Mouse (Mus musculus) hindbrain, embryonic 10.5 days (tissue): ENCODE data around the gene Hinfp. TPM values are rescaled to one million over a fixed set of nuclear protein-coding genes. Genes with fewer than 3 reads are reported as not detected.
A peak's percentile ranks its signal among the peaks of the same experiment; 100 is the strongest.
"Not testable (repeated sequence)": the region's sequence is repeated elsewhere in the genome, so short reads cannot be mapped to it uniquely, and the experiment has no call there.

Experiments
- DNase-seq: peaks from one replicate; pipeline ENCODE4 v3.0.0-alpha.2; 2017; ENCODE audit warnings: low spot score
- H3K27ac ChIP-seq: fragments of 300-500 bp; sonication (generic); 2 replicates; pipeline ENCODE4 v1.5.1; 2016; ENCODE audit warnings: mild to moderate bottlenecking, moderate library complexity
- H3K27me3 ChIP-seq: fragments of 300-500 bp; sonication (generic); 2 replicates; pipeline ENCODE4 v1.6.1; 2016; ENCODE audit warnings: mild to moderate bottlenecking; ENCODE audit not compliant: poor library complexity, insufficient read depth, severe bottlenecking
- H3K36me3 ChIP-seq: fragments of 300-500 bp; sonication (generic); 2 replicates; pipeline ENCODE4 v1.6.1; 2016; ENCODE audit warnings: mild to moderate bottlenecking, moderate library complexity
- H3K4me1 ChIP-seq: fragments of 300-500 bp; sonication (generic); replicated peaks from 2 replicates; pipeline ENCODE4 v1.6.1; 2016; ENCODE audit warnings: mild to moderate bottlenecking
- H3K4me3 ChIP-seq: fragments of 300-500 bp; sonication (generic); 2 replicates; pipeline ENCODE4 v1.5.1; 2016; ENCODE audit warnings: mild to moderate bottlenecking, moderate library complexity
- H3K9me3 ChIP-seq: fragments of 300-500 bp; sonication (generic); 2 replicates; pipeline ENCODE4 v1.6.1; 2016; ENCODE audit warnings: mild to moderate bottlenecking, moderate library complexity
- WGBS: fragments of 180-500 bp; shearing (Covaris S2); methylation state at CpG from one replicate; pipeline ENCODE4 v1.1.7; 2016; 5-methylcytosine and 5-hydroxymethylcytosine counted together
- polyA plus RNA-seq: library from polyadenylated mRNA; unstranded; fragments of >200 nt; fragmentation: Nextera tagmentation; extraction: Ambion mirVana; gene quantifications from 2 replicates; pipeline ENCODE4 v1.2.1, GENCODE M21; 2016

Hinfp gene
- polyA plus RNA-seq, 1 experiment from 2014 or later, result 30.7 TPM

DNA sequence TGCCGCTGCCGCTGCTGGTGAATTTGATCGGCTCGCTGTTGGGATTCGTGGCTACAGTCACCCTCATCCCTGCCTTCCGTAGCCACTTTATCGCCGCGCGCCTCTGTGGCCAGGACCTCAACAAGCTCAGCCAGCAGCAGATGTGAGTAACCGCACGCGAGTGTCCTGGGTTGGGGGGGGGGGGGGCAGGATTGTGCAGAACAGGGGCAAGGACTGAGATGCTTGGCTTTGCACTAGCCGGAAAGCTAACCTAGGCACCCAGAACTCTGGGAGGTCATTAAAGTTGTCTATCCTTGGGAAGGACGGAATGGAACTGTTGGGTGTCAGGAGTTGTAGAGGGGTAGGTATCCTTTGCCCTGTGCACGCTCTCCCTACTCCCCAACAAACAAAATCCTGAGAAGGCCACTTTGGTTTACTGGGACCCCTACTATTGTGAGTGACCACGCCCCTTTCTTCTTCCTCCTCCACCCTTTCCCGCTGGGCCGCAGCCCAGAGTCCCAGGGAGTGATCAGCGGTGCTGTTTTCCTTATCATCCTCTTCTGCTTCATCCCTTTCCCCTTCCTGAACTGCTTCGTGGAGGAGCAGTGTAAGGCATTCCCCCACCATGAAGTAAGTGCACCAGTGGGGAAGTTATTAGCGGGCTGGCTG is 21.7 kb upstream of the Hinfp start:
- WGBS, result under 1% methylated on average over 22 of the region's 22 CpGs
- Histone ChIP-seq H3K27me3 (no peaks in the 10 kb centered on the region), H3K27ac (peak overlapping the region; percentile 97)

GRCm38 (mm10) chr9:44326371-44327063 is 21.0 kb upstream of the Hinfp start:
- Histone ChIP-seq H3K36me3 (peaks cover 37% of the 10 kb centered on the region), H3K9me3 (no peaks in the 10 kb centered on the region), H3K27ac (peak overlapping the region; percentile 97), H3K4me3 (peak overlapping the region; percentile 87), H3K27me3 (no peaks in the 10 kb centered on the region), H3K4me1 (peaks cover 19% of the 10 kb centered on the region)
- WGBS, result under 1% methylated on average over 38 of the region's 38 CpGs
- DNase-seq, result peak; percentile 81

More for the DNA sequence above, 21.7 kb upstream of the Hinfp start:
- H3K4me3 ChIP-seq, result peak overlapping the region; percentile 87
- no peaks in the 10 kb centered on the region for H3K9me3 ChIP-seq
- H3K36me3 ChIP-seq, result peaks cover 44% of the 10 kb centered on the region
- H3K4me1 ChIP-seq, result peaks cover 19% of the 10 kb centered on the region
- DNase-seq, result no peak

DNA sequence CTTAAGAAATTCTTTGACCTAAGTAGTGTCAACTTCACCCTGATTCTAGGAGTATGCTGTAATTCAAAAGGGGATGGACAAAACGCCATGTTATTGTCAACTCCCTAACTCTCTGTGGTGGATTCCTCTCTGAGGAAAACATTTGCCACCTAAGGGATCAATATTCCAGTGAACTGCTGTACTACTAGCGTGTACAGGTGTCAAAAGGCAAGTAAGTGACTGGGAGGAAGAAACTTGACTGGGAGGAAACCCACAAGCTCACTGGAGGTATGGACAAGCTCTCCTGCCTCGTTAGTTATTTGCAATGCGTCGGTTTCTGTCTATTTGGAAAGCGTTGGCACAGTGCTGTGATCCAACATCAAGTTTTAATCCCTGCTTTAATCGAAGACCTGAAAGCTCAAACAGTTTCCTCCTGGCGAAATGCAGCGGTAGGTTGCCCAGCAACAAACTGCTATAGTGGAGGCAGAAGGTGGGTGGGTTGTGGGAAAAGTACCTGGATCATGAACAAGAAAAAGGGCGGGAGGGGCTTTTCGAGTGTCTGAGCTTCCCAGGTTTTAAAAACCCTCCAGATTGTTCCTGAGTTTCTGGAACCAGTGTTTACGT is 20.4 kb upstream of the Hinfp start, which contains the start of gene Dpagt1:
Gene Dpagt1 (plus strand): TSS at position 252 of the 603 bp plus-strand sequence.
- no peak for DNase-seq
- Histone ChIP-seq H3K9me3 (no peaks in the 10 kb centered on the region), H3K4me1 (peaks cover 21% of the 10 kb centered on the region), H3K4me3 (peak within 1 kb of the TSS; percentile 87), H3K27ac (peak within 1 kb of the TSS; percentile 97), H3K27me3 (no peaks in the 10 kb centered on the region), H3K36me3 (peaks cover 31% of the 10 kb centered on the region)
- WGBS, result 5% methylated on average over 12 of the region's 12 CpGs

DNA sequence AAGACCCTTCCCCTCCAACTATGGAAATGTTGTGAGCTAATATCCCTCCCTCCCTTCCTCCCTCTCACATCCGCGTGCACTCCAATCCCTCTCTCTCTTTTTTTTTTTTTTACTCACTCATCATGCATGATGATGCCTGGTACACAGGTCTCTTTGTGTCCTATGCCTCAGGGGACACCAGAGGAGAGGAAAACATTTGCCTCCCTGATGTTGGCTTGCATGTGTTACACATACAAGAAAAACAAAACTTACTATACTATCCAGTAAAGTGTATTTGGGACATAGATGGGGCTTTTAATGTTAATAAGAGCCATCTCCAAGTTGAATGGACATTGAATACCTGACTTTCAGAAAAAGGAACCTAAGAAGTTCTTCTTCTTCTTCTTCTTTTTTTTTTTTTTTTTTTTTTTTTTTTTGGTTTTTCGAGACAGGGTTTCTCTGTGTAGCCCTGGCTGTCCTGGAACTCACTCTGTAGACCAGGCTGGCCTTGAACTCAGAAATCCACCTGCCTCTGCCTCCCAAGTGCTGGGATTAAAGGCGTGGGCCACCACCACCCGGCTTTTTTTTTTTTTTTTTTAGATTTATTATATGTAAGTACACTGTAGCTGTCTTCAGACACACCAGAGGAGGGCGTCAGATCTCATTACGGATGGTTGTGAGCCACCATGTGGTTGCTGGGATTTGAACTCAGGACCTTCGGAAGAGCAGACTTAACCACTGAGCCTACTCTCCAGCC is 19.7 kb upstream of the Hinfp start:
- 74% methylated on average over 7 of the region's 8 CpGs for WGBS
- not testable (repeated sequence) for H3K4me3 ChIP-seq, DNase-seq, H3K9me3 ChIP-seq, H3K27me3 ChIP-seq
- Histone ChIP-seq H3K27ac (peak overlapping the region; percentile 97; the same call in 1 of the 2 replicates), H3K36me3 (peaks cover 24% of the 10 kb centered on the region), H3K4me1 (peaks cover 27% of the 10 kb centered on the region)

GRCm38 (mm10) chr9:44324147-44324546 is 18.7 kb upstream of the Hinfp start:
- no peak for DNase-seq
- 81% methylated on average over 6 of the region's 6 CpGs for WGBS
- H3K36me3 ChIP-seq, result peaks cover 14% of the 10 kb centered on the region
- no peaks in the 10 kb centered on the region for H3K9me3 ChIP-seq
- H3K27ac ChIP-seq, result no peak overlapping the region; the same call in 1 of the 2 replicates
- H3K4me1 ChIP-seq, result peaks cover 33% of the 10 kb centered on the region
- H3K27me3 ChIP-seq, result peaks cover under 1% of the 10 kb centered on the region; the same call in 1 of the 2 replicates
- H3K4me3 ChIP-seq, result no peak overlapping the region

GRCm38 (mm10) chr9:44323656-44324055 is 18.2 kb upstream of the Hinfp start:
- not testable (repeated sequence) for DNase-seq, H3K27ac ChIP-seq, H3K4me3 ChIP-seq, H3K9me3 ChIP-seq, H3K27me3 ChIP-seq, H3K36me3 ChIP-seq
- WGBS, result 82% methylated on average over 4 of the region's 4 CpGs
- H3K4me1 ChIP-seq, result peaks cover 38% of the 10 kb centered on the region

DNA sequence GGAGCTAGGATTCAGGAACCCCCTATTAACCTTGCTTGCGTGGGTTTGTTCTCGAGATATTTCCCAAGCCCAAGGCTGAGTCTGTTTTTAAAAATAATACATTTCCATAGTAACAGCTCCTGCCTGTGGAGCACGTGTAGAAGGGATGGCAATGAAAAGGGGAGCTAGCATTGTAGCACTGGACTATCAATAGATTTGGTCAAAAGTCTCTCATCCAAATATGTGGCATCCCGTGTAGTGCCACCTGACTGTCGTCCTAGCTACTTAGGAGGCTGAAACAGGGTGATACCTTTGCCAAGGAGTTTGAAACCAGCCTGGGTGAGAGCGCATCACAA is 15.3 kb upstream of the Hinfp start:
- peaks cover 12% of the 10 kb centered on the region; the same call in 1 of the 2 replicates for H3K27me3 ChIP-seq
- DNase-seq, result no peak
- H3K4me1 ChIP-seq, result peaks cover 40% of the 10 kb centered on the region
- peak overlapping the region; percentile 88 for H3K4me3 ChIP-seq
- H3K27ac ChIP-seq, result peak overlapping the region; percentile 85
- WGBS, result 23% methylated on average over 6 of the region's 6 CpGs
- H3K9me3 ChIP-seq, result no peaks in the 10 kb centered on the region
- peaks cover 15% of the 10 kb centered on the region for H3K36me3 ChIP-seq

- under 1% methylated on average over 67 of the region's 67 CpGs for WGBS
Observed at GRCm38 (mm10) chr9:44319887-44320798, 14.7 kb upstream of the Hinfp start, which contains the start of gene C2cd2l. Gene C2cd2l (minus strand): TSS chr9:44320285.

DNA sequence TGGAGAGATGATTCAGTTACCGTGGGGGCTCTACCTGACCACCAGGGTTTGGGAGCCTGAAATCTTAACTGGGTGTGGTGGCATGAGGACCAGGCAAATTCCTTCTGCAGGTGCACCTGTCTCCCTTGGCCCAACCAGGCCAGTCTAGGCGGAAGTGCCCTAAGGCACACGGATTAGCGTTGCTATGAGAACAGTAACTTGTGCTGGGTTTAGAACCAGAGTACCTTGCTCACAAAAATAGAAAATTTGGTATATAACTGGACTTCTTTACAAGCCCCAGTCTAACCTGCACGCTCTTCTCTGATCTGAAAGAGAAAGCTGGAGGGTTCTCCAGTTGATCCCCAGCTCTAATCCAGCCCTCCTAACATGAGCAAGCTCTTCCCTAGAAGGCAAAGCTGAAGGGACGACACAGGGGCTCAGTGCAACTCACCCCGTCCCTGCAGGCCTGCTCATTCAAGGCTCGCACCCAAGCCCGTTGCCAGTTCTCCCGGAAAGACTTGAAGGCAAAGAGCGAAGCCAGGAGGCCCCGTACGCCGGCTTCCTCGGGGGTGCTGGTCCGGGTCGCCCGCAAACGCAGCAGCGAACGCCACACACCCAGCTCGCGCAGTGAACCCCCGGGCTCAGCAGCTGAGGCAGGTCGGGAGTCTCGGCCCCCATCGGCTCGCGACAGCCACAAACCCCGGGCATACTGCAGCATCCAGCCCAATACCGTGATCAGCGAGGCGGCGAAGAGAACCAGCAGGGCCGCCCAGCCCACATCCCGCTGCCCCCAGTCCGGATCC is 13.8 kb upstream of the Hinfp start:
- H3K9me3 ChIP-seq, result no peaks in the 10 kb centered on the region
- DNase-seq, result peak; percentile 30
- peak overlapping the region; percentile 88 for H3K4me3 ChIP-seq
- peaks cover 12% of the 10 kb centered on the region; the same call in 1 of the 2 replicates for H3K27me3 ChIP-seq
- H3K4me1 ChIP-seq, result peaks cover 38% of the 10 kb centered on the region
- peaks cover 30% of the 10 kb centered on the region for H3K36me3 ChIP-seq
- 3% methylated on average over 37 of the region's 37 CpGs for WGBS
- peak overlapping the region; percentile 85 for H3K27ac ChIP-seq

More at GRCm38 (mm10) chr9:44319887-44320798, 14.7 kb upstream of the Hinfp start, which contains the start of gene C2cd2l:
- Histone ChIP-seq H3K27me3 (peaks cover 12% of the 10 kb centered on the region; the same call in 1 of the 2 replicates), H3K4me1 (peaks cover 38% of the 10 kb centered on the region), H3K36me3 (peaks cover 22% of the 10 kb centered on the region), H3K9me3 (no peaks in the 10 kb centered on the region), H3K27ac (peak within 1 kb of the TSS; percentile 85), H3K4me3 (peak within 1 kb of the TSS; percentile 88)
- DNase-seq, result peak; percentile 94

DNA sequence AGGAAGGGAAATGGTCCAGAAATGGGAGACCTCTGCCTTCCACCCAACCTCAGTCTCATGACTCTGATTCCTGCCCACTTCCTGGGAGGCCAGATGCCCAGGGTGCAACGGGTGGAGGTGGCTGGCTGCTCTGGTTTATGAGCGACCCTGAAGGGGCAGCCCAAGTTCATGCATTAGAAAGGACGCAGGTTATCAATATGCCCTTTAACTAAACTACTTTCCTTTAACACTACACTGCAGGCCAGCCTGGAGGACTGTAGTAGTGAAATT is 13.3 kb upstream of the Hinfp start:
- WGBS, result 38% methylated on average over 3 of the region's 3 CpGs
- no peak for DNase-seq
- 0 out of 2 replicates have a peak overlapping the region, but pooled peaks have one; percentile 85 for H3K27ac ChIP-seq

More for the DNA sequence above, 13.3 kb upstream of the Hinfp start:
- peaks cover 38% of the 10 kb centered on the region for H3K4me1 ChIP-seq
- H3K27me3 ChIP-seq, result peaks cover 12% of the 10 kb centered on the region; the same call in 1 of the 2 replicates
- peak overlapping the region; percentile 88 for H3K4me3 ChIP-seq
- H3K36me3 ChIP-seq, result peaks cover 35% of the 10 kb centered on the region
- no peaks in the 10 kb centered on the region for H3K9me3 ChIP-seq
